Mouse (Mus musculus): Measurements from ENCODE around the gene Unkl. TPM values are rescaled to one million over a fixed set of nuclear protein-coding genes. Genes with fewer than 3 reads are reported as not detected.
A peak's percentile ranks its signal among the peaks of the same experiment; 100 is the strongest.

Gene Unkl
- polyA plus RNA-seq, 1 experiment from 2014 or later: 5.8 TPM

DNA sequence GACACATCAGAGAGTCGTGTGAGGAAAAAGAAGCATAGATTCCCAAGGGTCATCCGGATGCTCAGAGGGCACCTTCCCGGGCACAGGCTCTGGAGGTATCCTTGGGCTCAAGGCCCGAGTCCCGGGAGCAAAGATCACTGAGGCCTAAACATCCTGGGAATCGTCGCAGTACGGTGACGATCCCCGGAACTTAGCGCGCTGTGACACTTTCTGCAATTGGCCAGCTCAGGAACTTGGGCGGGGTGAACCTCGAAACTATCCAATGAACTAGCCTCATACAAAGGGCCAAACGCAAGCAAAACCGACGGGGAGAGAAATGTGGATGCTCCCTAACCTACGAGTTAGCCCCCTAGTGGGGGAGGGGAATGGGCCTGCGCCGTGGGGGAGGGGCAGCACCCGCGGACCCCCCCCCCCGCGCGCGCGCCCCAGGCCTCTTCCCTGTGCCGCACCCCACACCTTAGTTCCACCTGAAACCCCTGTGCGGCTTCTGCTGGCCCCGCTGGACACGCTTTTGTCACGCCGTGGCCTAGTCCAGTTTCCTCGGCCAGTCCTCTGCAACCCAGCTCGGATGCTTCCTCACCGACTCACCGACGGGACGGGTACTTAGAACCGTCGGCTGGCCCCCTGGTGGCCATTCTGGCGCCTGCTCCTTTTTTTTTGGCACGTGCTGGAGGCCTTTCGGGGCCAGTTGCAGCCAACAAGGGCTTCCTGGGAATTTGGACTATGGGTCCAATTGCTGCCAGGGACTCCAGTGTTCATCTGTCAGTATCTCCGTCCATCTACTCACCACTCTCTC, 85.7 kb downstream of the Unkl start:
- Histone ChIP-seq H3K4me2 (peak overlapping the region; percentile 83), H3K27me3 (ENCODE audit: insufficient read depth, low read length) (no peaks in the 10 kb centered on the region), H3K27ac (ENCODE audit: low read depth) (peak overlapping the region; percentile 99), H3K9me3 (ENCODE audit: low read depth, low read length) (no peaks in the 10 kb centered on the region), H3K36me3 (ENCODE audit: insufficient read depth) (peaks cover 20% of the 10 kb centered on the region), H3K4me3 (ENCODE audit: low read depth, low read length) (peak overlapping the region; percentile 100), H3K4me1 (ENCODE audit: insufficient read depth) (no peaks in the 10 kb centered on the region; the same call in 1 of the 2 replicates), H3K9ac (peak overlapping the region; percentile 100)
- DNase-seq (peak; percentile 97), ATAC-seq (ENCODE audit: insufficient read depth) (peak; percentile 91)
- peak; percentile 86 for TF ChIP-seq CTCF (IDR thresholded peaks at IDR 0.05; ENCODE audit: low read depth)
- WGBS: under 1% methylated on average over 44 of the region's 45 CpGs

DNA sequence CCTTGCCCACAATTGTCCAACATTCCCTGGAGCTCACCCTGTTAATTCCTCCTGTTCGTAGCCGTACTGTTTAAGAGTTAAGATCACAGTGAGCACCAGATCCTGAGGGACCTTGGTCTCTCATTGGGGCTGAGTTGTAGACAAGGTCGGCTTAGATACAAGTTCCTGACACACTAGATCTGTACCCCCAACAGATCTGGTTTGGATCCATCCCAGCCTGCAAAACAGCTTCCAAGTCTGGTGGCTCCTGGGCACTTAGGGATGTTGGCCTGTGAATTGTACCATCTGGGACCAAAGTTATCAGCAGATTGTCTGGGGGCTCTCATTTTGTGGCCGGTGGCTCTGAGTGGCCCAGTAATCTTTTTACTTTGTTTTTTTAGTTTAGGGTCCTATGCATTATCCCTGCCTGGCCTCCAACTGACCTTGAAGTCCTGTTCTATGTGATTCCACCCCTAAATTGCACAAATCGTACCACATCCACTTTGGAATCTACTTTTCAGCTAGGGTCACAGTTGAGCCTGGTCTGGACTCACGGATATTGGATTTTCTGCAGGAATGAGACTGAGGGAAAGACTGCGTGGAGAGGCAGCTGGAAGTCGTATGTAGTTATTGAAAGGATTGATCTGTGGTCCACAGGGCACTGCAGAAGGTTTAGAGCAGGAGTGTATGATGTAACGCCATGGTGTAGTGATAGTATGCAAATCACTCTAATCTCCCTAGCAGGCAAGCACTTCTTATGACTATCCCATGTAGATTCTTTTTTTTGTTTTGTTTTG, 86.6 kb downstream of the Unkl start, which contains the start of gene Ube2i:
Ube2i (minus strand) TSS at position 52 of the 776 bp plus-strand sequence.
- Histone ChIP-seq H3K4me2 (peak within 1 kb of the TSS; percentile 83), H3K4me1 (ENCODE audit: insufficient read depth) (no peaks in the 10 kb centered on the region; the same call in 1 of the 2 replicates), H3K27me3 (ENCODE audit: insufficient read depth, low read length) (no peaks in the 10 kb centered on the region), H3K4me3 (ENCODE audit: low read depth, low read length) (peak within 1 kb of the TSS; percentile 100), H3K27ac (ENCODE audit: low read depth) (peak within 1 kb of the TSS; percentile 99), H3K36me3 (ENCODE audit: insufficient read depth) (peaks cover 12% of the 10 kb centered on the region), H3K9ac (peak within 1 kb of the TSS; percentile 100), H3K9me3 (ENCODE audit: low read depth, low read length) (no peaks in the 10 kb centered on the region)
- WGBS: 78% methylated on average over 9 of the region's 9 CpGs
- TF ChIP-seq CTCF (IDR thresholded peaks at IDR 0.05; ENCODE audit: low read depth): no peak
- ATAC-seq (ENCODE audit: insufficient read depth) (no peak), DNase-seq (no peak)

DNA sequence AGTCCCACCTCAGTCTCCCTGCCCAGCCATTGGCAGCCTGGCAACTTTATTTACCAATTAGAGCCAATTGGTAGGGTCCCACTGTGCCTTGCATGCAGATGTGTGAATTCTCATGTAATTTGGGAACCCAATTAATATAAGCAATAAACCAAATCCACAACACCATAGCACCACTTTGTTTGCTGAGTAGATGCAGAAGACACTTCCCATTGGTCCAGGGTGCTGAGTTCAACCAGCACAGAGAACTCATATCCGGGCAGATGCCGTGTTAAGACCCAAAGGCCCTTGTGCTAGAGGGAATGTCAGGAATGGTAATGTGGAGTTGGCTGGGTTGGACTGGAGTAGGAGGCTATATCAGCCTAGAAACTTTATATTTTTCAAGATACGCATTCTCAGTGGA, 87.6 kb downstream of the Unkl start:
- DNase-seq: no peak
- Histone ChIP-seq H3K9ac (no peak overlapping the region), H3K27me3 (ENCODE audit: insufficient read depth, low read length) (no peaks in the 10 kb centered on the region), H3K27ac (ENCODE audit: low read depth) (no peak overlapping the region), H3K9me3 (ENCODE audit: low read depth, low read length) (no peaks in the 10 kb centered on the region), H3K4me1 (ENCODE audit: insufficient read depth) (no peaks in the 10 kb centered on the region; the same call in 1 of the 2 replicates), H3K4me2 (no peak overlapping the region), H3K4me3 (ENCODE audit: low read depth, low read length) (no peak overlapping the region), H3K36me3 (ENCODE audit: insufficient read depth) (peaks cover 3% of the 10 kb centered on the region; the same call in 1 of the 2 replicates)
- WGBS: 94% methylated on average over 3 of the region's 3 CpGs
- no peak for TF ChIP-seq CTCF (IDR thresholded peaks at IDR 0.05; ENCODE audit: low read depth)
- ATAC-seq (ENCODE audit: insufficient read depth): no peak

DNA sequence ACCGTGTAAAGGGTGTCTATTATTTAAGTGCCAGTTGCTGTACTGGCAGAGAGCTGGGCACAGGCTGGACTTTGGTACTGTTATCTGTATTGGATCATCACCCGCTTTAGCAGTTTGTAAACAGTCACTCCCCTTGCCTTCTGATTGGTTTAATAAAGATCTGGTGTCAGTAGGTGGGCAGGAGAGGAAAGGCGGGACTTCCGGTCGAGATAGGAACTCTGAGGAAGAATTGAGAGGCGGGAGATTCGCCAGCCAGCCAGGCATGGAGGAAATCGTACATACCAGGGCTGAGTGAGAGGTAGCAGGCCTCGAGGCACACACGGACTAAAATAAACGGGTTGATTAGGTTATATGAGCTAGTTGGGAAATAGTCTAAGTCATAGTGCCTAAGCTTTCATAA, 93.9 kb downstream of the Unkl start:
- peak; percentile 51 for DNase-seq
- H3K4me1 ChIP-seq (ENCODE audit: insufficient read depth): no peaks in the 10 kb centered on the region

More for the DNA sequence above, 93.9 kb downstream of the Unkl start:
- H3K9ac ChIP-seq: no peak overlapping the region
- no peak overlapping the region for H3K27ac ChIP-seq (ENCODE audit: low read depth)
- H3K36me3 ChIP-seq (ENCODE audit: insufficient read depth): no peaks in the 10 kb centered on the region
- H3K4me3 ChIP-seq (ENCODE audit: low read depth, low read length): no peak overlapping the region
- TF ChIP-seq CTCF (IDR thresholded peaks at IDR 0.05; ENCODE audit: low read depth): no peak
- H3K27me3 ChIP-seq (ENCODE audit: insufficient read depth, low read length): no peaks in the 10 kb centered on the region
- no peaks in the 10 kb centered on the region for H3K9me3 ChIP-seq (ENCODE audit: low read depth, low read length)
- H3K4me2 ChIP-seq: no peak overlapping the region
- no peak for ATAC-seq (ENCODE audit: insufficient read depth)
- 33% methylated on average over 11 of the region's 11 CpGs for WGBS

Small RNA genes lying within 50 kb of the gene (microRNA-seq; reads per million reads assigned to microRNA genes)
- 0.95 reads per million for gene Mir3547 (ENCODE audit: borderline number of aligned reads)

Other genes with a start within 250 kb of the Unkl start
- gene Jpt2, start 227.7 kb upstream of the Unkl start, polyA plus RNA-seq (2014; fragmentation: Nextera tagmentation; extraction: Ambion mirVana): 140 and 142 TPM in 2 replicates
- gene Cramp1l, start 172.6 kb upstream of the Unkl start, polyA plus RNA-seq (2014; fragmentation: Nextera tagmentation; extraction: Ambion mirVana): 8.7 and 9.8 TPM in 2 replicates
- gene Ift140, start 172.3 kb upstream of the Unkl start, polyA plus RNA-seq (2014; fragmentation: Nextera tagmentation; extraction: Ambion mirVana): 16.9 and 18.0 TPM in 2 replicates
- gene Tmem204, start 104.8 kb upstream of the Unkl start, polyA plus RNA-seq (2014; fragmentation: Nextera tagmentation; extraction: Ambion mirVana): 65.2 and 67.1 TPM in 2 replicates
- gene Telo2, start 72.4 kb upstream of the Unkl start, polyA plus RNA-seq (2014; fragmentation: Nextera tagmentation; extraction: Ambion mirVana): 41.8 and 46.5 TPM in 2 replicates
- gene Ptx4, start 67.6 kb upstream of the Unkl start, polyA plus RNA-seq (2014; fragmentation: Nextera tagmentation; extraction: Ambion mirVana): not detected in 2 replicates
- 22.3 and 23.1 TPM in 2 replicates for gene Clcn7, start 55.0 kb upstream of the Unkl start, polyA plus RNA-seq (2014; fragmentation: Nextera tagmentation; extraction: Ambion mirVana)
- 0.24 and 0.28 TPM in 2 replicates for gene Ccdc154, start 25.9 kb upstream of the Unkl start, polyA plus RNA-seq (2014; fragmentation: Nextera tagmentation; extraction: Ambion mirVana)
- 3.6 and 3.7 TPM in 2 replicates for gene Gm38655, start 12.9 kb upstream of the Unkl start, polyA plus RNA-seq (2014; fragmentation: Nextera tagmentation; extraction: Ambion mirVana)
- gene BC003965, start 3.8 kb upstream of the Unkl start, polyA plus RNA-seq (2014; fragmentation: Nextera tagmentation; extraction: Ambion mirVana): 28.5 and 29.2 TPM in 2 replicates
- 36.2 and 38.3 TPM in 2 replicates for gene Gnptg, start 51.7 kb downstream of the Unkl start, polyA plus RNA-seq (2014; fragmentation: Nextera tagmentation; extraction: Ambion mirVana)
- gene Tsr3, start 51.8 kb downstream of the Unkl start, polyA plus RNA-seq (2014; fragmentation: Nextera tagmentation; extraction: Ambion mirVana): 46.4 and 46.8 TPM in 2 replicates
- gene Baiap3, start 68.0 kb downstream of the Unkl start, polyA plus RNA-seq (2014; fragmentation: Nextera tagmentation; extraction: Ambion mirVana): 0.46 and 0.93 TPM in 2 replicates
- 756 and 759 TPM in 2 replicates for gene Ube2i, start 86.2 kb downstream of the Unkl start, polyA plus RNA-seq (2014; fragmentation: Nextera tagmentation; extraction: Ambion mirVana)
- 0.45 and 0.72 TPM in 2 replicates for gene Prss34, start 110.0 kb downstream of the Unkl start, polyA plus RNA-seq (2014; fragmentation: Nextera tagmentation; extraction: Ambion mirVana)
- gene Prss28, start 120.2 kb downstream of the Unkl start, polyA plus RNA-seq (2014; fragmentation: Nextera tagmentation; extraction: Ambion mirVana): not detected in 2 replicates
- not detected in 2 replicates for gene Prss29, start 130.3 kb downstream of the Unkl start, polyA plus RNA-seq (2014; fragmentation: Nextera tagmentation; extraction: Ambion mirVana)
- not detected in 2 replicates for gene Tpsab1, start 157.2 kb downstream of the Unkl start, polyA plus RNA-seq (2014; fragmentation: Nextera tagmentation; extraction: Ambion mirVana)
- 1.3 and 2.4 TPM in 2 replicates for gene Tpsb2, start 177.9 kb downstream of the Unkl start, polyA plus RNA-seq (2014; fragmentation: Nextera tagmentation; extraction: Ambion mirVana)
- 0.25 and 0.31 TPM in 2 replicates for gene Tpsg1, start 180.9 kb downstream of the Unkl start, polyA plus RNA-seq (2014; fragmentation: Nextera tagmentation; extraction: Ambion mirVana)
- 3.6 and 4.4 TPM in 2 replicates for gene Cacna1h, start 245.4 kb downstream of the Unkl start, polyA plus RNA-seq (2014; fragmentation: Nextera tagmentation; extraction: Ambion mirVana)

Measured in lung, embryonic 14.5 days (tissue).